Mouse (Mus musculus): ENCODE data around the gene RPS10-NUDT3.
A peak's percentile ranks its signal among the peaks of the same experiment; 100 is the strongest.

RPS10-NUDT3 gene

GRCm38 (mm10) chr17:27575116-27575776 is 59.8 kb downstream of the RPS10-NUDT3 start:
- DNase-seq (ENCODE audit: low read depth, low spot score): no peak

DNA sequence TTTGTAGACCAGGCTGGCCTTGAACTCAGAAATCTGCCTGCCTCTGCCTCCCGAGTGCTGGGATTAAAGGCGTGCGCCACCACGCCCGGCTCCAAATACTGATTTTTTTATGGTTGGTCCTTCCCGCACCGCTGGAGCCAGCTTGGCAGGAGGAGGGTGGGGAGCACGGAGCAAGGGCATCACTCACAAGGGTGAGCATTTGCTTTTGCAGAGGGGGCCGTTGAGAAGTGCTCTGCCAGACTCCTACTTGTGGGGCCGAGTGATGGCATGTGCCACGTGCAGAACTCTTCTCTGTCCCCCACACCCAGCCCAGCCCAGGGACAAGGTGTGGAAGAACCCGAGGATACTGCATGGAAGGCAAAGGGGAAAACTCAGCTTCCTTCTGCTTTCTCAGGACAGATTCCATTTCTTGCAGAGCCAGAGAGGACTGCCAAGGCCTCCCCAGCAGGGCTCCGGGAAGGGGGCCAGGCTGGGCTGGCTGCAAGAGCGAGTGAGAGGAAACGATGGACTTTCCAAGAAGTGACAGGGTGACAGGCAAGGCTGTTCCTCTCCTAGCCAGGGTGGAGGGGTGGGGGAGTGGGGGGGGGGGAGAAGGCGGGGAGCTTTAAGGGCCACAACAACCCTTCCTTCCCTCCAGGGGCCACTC is 60.4 kb downstream of the RPS10-NUDT3 start:
- DNase-seq (ENCODE audit: low read depth, low spot score): no peak

DNA sequence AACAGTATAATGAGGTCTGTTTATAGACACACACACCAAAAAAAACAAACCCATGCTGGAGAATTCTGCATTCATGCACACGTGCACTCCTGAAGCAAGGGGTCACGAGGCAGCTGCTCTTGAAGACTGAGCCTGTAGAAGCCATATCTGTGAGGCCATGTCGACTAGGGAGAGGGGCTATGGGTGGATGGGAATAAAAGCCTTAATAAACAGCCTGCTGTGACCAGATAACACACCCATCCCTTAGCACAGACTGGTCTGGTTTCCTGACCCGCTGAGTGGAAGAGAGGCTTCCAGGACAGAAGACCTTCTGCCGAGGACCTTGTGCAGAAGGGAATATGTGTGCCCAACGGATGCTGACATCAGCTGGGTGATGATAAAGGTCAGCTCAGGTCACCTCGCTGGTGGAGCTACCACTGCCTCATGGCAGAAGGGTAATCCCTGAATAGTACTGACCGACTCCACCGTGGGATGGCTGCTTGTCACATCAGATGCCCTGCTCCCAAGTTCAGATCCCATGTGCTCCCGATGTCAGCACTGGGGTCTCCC is 61.2 kb downstream of the RPS10-NUDT3 start:
- DNase-seq (ENCODE audit: low read depth, low spot score): no peak

DNA sequence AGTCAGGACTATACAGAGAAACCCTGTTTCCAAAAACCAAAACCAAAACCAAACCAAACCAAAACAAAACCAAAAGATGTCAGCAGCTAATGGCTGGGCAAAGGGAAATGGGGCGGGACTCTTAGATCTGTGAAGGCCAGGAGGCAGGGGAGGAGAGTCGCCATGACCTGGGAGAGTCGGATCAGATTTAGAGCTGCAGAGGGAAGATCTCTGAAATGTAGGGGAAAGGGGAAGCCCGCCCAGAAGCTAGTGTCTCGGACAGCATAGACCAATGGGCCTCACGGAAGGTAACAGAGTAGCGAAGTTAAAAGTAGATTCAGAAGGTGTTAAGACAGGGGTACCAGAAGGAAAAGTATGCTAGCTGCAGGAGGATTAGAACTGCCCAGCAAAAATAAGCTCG is 63.7 kb downstream of the RPS10-NUDT3 start:
- DNase-seq (ENCODE audit: low read depth, low spot score): no peak

DNA sequence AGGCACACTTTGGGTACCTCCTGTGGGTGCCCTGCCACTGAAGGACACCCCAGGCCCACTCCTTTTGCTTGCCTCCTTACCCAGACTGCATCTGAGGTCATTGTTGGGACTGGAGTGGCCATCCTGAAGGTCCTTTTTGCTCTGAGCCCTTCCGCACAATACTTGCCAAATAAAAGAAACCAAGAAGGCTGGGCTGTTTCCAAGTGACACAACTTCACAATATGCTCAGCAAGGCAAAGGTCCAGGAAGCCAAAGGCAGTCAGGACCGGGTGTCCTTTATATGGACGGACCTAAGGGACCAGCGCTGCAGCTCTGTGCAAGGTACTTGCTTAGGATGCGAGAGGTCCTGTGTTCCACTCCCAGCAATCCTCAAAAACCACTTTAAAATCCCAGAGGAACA is 66.8 kb downstream of the RPS10-NUDT3 start:
- no peak for DNase-seq (ENCODE audit: low read depth, low spot score)

DNA sequence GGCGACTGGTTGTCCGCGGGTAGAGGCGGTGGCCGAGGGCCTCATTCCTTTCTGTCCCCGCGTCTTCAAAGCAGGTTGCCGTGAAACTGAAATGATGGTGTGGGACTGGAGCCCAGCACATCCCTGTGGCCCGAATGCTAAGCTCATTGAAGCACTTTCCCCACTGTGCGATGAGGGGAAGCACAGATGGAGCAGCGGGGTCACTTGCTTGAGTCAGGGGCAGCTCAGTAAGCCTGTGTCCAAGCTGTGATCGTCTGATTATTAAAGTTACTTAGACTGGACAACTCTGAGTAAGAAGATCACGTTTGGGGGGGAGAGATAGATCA is 69.1 kb downstream of the RPS10-NUDT3 start:
- DNase-seq (ENCODE audit: low read depth, low spot score): no peak

DNA sequence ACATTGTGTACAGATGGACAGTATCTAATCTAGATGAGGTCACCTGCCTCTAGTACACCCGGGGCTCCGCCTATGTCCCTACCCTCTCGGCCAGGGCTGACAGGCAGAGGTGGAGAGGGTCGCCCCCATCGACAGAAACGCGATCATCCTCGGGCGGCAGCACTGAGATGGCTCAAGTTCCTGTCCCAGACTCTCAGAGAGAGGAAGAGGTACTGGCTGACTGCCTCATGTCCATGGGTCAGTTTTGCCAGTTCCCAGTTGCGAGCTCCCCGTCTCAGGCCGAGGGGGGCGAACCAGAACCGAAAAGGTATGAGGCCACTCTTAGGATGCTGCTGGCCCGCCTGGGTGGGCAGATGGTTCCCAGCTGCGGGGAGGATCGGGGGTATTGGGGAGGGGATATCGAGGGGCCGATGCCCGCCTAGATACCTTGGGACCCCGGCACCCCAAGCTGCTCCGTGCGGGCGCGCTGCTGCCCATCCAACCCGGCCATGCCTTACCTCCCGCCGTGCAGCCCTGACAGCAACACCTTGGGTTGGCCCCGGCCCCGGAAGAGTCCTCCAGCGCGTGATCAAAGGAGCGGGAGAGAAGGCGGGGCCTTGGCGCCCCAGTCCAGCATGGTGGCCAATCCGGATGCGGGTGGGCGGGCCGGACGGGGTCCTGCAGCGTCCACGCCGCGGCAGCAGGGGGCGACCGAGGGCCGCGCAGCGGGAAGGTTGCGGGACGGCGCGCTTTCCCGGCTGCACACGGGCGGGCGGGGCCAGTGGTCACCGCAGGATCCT is 69.7 kb downstream of the RPS10-NUDT3 start, which contains the start of gene AI413582:
AI413582 (minus strand) TSS at position 594 of the 779 bp plus-strand sequence.
- DNase-seq (ENCODE audit: low read depth, low spot score): peak; percentile 94

- DNase-seq (ENCODE audit: low read depth, low spot score): peak; percentile 64
Observed at GRCm38 (mm10) chr17:27564391-27565162, 70.4 kb downstream of the RPS10-NUDT3 start.

DNA sequence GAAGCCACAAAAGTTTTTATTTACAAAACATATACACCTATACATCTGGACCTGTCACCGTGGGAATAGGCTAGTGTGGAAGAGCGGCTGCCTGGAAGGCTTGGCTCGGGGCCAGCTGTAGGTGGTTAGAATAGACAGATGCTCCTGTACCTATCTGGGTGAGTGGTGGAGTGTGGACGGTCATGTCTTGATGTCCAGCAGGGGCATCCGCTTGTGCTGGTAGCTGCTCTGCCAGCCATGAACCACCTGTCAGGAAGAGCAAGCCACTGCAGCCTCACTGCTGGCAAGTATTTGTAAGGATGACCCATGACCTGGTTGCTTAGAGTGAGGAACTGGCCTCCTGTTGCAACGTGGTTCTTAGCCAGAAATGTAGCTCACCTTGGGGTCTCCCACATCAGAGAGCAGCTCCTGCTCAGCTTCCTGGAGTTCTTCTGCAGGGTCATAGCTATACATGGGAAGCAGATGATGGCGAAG is 71.2 kb downstream of the RPS10-NUDT3 start:
- DNase-seq (ENCODE audit: low read depth, low spot score): no peak

DNA sequence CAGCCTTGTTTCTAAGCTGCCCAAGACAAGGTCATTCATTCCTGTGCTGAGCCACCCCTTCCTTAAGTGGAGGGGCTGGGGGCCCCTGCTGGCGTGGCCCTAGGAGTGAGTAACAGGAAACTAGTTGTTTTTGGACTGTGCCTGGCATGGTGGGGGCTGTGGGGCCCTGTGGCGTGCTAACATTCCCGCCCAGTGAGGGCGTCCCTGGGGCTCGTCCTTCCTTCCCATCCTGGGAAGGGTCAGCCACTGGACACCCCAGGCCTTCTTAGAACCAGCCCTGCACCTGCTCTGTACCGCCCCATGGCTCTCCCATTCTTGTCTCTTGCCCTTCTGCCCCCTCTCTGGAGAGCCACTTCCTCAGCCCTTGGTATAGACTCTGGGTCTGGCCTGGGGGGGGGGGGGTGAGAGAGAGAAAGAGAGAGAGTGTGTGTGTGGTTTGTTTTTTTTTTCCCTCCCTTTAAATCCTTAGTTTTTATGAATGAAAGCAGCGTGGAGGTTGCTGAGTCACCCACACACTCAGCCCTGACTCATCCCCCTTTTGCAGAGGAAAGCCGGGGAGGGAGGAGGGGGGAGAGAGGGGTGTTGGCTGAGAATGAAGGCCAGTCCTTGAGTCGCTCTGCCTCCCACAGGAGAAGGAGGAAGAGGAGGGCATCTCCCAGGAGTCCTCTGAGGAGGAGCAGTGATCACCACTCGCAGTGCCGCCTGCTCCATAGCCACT is 73.1 kb downstream of the RPS10-NUDT3 start:
- peak; percentile 61 for DNase-seq (ENCODE audit: low read depth, low spot score)

DNA sequence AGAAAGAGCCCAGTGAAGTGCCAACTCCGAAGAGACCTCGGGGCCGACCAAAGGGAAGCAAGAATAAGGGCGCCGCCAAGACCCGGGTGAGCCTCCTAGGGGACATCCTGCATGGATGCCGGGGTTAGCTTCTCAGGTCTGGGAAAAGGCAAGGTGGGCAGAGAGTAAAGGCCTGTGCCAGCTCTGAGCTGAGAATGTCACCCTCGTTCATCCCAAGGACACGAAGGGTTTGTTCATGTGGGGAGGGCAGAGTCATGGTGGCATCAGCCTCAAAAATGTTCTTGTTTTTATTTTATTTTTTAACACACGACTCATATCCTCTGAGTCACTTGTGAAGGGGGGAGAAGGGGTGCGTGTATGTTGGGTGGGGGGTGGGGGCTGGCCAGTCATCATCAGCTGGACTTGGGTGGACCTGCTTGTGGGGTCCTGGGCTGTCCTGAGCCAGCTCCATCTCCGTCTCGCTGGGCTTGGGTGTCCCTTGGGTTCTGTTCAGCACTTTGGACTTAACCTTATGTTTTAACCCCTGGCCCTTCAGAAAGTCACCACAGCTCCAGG is 74.0 kb downstream of the RPS10-NUDT3 start:
- no peak for DNase-seq (ENCODE audit: low read depth, low spot score)

- no peak for DNase-seq (ENCODE audit: low read depth, low spot score)
Observed at GRCm38 (mm10) chr17:27559596-27559995, 75.4 kb downstream of the RPS10-NUDT3 start.

DNA sequence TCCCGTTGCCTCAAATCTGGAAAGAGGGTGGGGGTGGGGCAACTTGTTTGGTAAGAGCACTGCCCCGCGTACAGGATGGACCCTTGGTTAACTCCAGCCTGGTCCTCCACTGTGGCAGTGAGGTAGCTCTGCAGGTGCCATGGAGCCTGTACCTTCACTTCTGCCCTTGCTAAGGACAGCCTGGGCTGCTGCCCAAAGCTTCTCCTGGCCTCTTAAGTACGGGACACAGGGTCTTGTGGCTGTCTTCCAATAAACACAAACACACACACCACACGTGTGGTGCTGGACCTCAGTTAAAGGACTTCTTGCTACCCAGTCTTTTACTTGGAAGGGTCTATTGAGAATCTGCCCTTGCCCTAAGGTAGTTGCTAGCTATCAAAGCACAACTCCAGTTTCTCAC is 76.2 kb downstream of the RPS10-NUDT3 start:
- no peak for DNase-seq (ENCODE audit: low read depth, low spot score)

GRCm38 (mm10) chr17:27557927-27558661 is 76.9 kb downstream of the RPS10-NUDT3 start:
- DNase-seq (ENCODE audit: low read depth, low spot score): no peak

DNA sequence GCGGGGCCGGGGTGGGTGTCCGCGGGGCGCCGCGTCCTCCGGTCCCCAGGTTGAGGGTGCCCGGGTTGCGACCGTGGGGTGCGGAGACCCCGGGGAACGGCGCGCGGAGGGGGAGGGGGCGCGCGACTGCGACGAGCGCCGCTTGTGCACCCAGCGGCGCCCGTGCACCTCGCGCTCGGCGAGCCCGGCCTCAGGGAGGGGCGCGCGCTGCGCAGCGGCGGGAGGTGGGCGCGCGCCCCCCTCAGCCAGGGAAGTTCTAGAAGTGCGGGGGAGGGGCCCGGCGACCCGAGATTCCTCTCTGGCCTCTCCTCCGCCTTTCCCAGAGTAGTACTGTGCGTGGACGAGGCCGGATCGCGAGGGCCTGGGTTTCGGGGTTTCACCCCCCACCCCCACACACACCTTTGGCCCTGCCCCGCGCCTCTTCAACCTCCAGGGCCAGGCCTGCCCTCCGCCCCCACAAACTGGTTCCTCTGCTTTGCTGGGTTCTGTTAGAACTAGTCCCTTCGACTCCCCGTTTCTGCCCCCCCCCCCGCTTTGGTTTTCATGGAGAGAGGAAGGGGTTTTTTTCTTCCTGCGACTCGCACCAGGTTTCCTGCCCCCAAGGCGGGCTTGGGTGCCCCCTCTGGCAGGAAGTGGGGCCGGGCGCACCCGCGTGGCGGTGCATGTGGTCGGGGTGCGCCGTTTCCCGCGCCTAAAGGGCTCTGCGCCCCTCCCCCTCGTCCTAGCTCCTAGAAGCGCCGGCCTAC is 77.7 kb downstream of the RPS10-NUDT3 start:
- peak; percentile 86 for DNase-seq (ENCODE audit: low read depth, low spot score)

- DNase-seq (ENCODE audit: low read depth, low spot score): peak; percentile 93
Observed at GRCm38 (mm10) chr17:27556315-27557011, 78.6 kb downstream of the RPS10-NUDT3 start, which contains the start of gene Hmga1. Gene Hmga1 (plus strand): TSS chr17:27556497.

DNA sequence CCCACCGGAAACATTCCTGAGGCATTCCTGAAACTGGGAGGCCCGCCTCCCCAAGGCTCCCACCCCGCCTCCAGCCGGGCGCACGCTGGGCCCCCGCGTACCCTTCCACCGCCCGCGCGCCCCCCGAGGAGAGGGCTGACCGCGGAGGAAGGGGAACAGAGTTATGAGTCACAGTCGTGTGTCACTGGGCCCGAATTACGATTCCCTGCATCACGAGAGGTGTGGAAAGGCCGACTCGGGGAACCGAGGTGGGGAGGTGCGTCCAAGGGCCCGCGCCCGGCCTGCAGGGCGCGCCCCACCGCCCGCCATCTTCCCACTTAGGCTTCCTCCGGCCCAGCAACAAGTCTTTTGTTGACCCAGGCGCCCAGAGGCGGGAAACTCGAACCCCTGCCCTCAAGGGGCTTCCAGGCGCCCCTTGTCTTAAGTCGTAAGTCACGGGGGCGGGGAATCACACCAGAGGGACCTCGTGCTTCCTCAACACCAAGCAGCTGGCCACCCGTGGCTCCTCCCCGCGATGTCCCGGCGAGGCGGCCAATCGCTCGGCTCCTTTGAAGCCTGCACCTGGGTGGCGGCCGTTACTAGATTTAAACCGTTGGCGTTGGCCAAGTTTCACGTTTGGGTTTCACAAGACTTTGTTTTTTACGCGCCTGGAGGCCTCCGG is 79.4 kb downstream of the RPS10-NUDT3 start:
- DNase-seq (ENCODE audit: low read depth, low spot score): peak; percentile 95

- peak; percentile 92 for DNase-seq (ENCODE audit: low read depth, low spot score)
Observed at GRCm38 (mm10) chr17:27555075-27555511, 79.9 kb downstream of the RPS10-NUDT3 start.

Measured in R1 (cell line).